Mouse (Mus musculus) heart, postnatal 0 days (tissue): ENCODE measurements around the gene Podxl.

Experiments
- CTCF ChIP-seq: IDR thresholded peaks from 2 replicates; pipeline ENCODE4 v1.5.1; 2016; ENCODE audit warnings: antibody characterized with exemption, control low read depth, low read depth
- EP300 ChIP-seq: IDR thresholded peaks from 2 replicates; pipeline ENCODE4 v1.6.1; 2016; ENCODE audit warnings: antibody characterized with exemption, low read depth

- TF ChIP-seq CTCF = no peak
- no peak for TF ChIP-seq EP300
Measured at GRCm38 (mm10) chr6:31521491-31522355, 42.1 kb downstream of the Podxl start.
